Mouse (Mus musculus): ENCODE results near the gene Smpdl3a. TPM values are rescaled to one million over a fixed set of nuclear protein-coding genes. Genes with fewer than 3 reads are reported as not detected.

Gene Smpdl3a
- polyA plus RNA-seq (2012; ENCODE audit: low replicate concordance) = 53.8 and 100 TPM in 2 replicates

DNA sequence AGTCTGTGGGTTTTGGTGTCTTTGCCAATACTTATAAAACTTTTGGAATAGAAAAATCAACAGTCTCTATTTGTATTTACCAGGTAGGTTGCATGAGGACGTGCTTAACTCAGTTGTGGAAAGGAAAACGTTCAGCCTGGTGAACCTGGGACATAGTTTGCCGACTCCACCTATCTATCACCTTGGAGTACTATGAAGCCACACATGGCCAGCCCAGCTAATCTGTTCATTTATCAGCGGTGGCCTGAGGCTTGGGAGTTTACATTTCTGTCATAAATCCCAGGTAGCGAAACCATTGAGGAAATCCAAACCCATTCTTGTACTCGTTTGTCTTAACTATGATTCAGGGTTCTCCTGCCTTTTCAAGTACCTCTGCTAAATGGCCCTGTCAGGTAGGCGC lies at the start of gene Smpdl3a:
Smpdl3a (plus strand) TSS at position 318 of the 400 bp plus-strand sequence.

DNA sequence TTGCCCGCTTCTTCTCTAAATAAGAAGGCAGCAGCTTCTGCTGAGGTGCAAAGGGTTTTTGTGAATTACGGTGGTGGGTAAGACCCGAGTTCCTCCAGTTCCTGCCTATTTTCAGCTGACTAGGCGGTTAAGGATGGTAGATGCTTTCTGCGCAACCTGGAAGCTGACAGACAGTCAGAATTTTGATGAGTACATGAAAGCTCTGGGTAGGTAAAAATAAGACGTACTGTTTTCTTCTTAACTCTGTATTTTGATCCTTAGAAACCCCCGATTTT lies 9.3 kb upstream of the Smpdl3a start, which contains the start of gene Fabp7:
Fabp7 (plus strand) TSS at position 6 of the 275 bp plus-strand sequence.

Other genes with a start within 250 kb of the Smpdl3a start
- gene Pkib, start 162.4 kb upstream of the Smpdl3a start, polyA plus RNA-seq (2012; ENCODE audit: low replicate concordance) = 16.9 and 20.1 TPM in 2 replicates
- gene Fabp7, start 9.5 kb upstream of the Smpdl3a start, polyA plus RNA-seq (2012; ENCODE audit: low replicate concordance) = not detected in 2 replicates

All from hematopoietic multipotent progenitor cell, adult 10-12 weeks (in vitro differentiated cells).